Mouse (Mus musculus): ENCODE measurements around the gene Nbas.

DNA sequence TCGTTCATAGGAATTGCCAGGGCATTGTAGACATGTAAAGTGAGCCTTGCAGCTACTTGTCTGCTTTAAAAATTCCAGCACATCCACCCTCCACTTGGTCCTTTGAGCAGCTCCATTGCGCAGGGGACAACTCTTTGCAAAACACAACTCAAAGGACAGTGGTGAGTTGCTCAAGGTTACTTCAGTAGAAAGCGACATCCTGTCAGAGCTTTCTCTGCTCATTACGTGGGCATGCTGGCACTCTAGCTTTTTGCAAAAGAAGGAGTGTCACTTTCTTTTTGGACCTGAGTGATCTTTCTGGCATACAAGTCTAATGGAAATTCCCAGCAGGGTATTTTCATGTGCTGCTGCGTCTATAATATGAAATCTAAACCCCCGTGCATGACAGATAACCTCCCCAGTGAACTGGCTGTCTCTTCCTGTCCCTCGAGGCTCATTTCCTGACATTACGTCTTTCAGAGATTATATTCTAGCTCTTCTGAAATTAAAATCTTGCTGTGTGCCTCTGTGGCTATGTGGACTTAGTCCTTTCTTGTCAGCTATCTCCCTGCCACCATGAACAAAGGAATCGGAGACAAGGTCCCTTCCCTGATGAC, 192.7 kb downstream of the Nbas start:
- TF ChIP-seq CTCF (IDR thresholded peaks at IDR 0.05; ENCODE audit: low read depth) (no peak), EP300 (IDR thresholded peaks at IDR 0.05; ENCODE audit: low read depth) (no peak)
